Mouse (Mus musculus) hindbrain, embryonic 10.5 days (tissue): ENCODE measurements at regions not wholly inside any gene's neighbourhood (a gene's known extent, or its start where the extent isn't known, plus 50 kb on each side); places are given as distances from the start of the nearest gene placed in this dataset.

Experiments
- DNase-seq: peaks from one replicate; pipeline ENCODE4 v3.0.0-alpha.2; 2017; ENCODE audit warnings: low spot score
- H3K27ac ChIP-seq: fragments of 300-500 bp; sonication (generic); 2 replicates; pipeline ENCODE4 v1.5.1; 2016; ENCODE audit warnings: mild to moderate bottlenecking, moderate library complexity
- H3K27me3 ChIP-seq: fragments of 300-500 bp; sonication (generic); 2 replicates; pipeline ENCODE4 v1.6.1; 2016; ENCODE audit warnings: mild to moderate bottlenecking; ENCODE audit not compliant: poor library complexity, insufficient read depth, severe bottlenecking
- H3K36me3 ChIP-seq: fragments of 300-500 bp; sonication (generic); 2 replicates; pipeline ENCODE4 v1.6.1; 2016; ENCODE audit warnings: mild to moderate bottlenecking, moderate library complexity
- H3K4me1 ChIP-seq: fragments of 300-500 bp; sonication (generic); replicated peaks from 2 replicates; pipeline ENCODE4 v1.6.1; 2016; ENCODE audit warnings: mild to moderate bottlenecking
- H3K4me3 ChIP-seq: fragments of 300-500 bp; sonication (generic); 2 replicates; pipeline ENCODE4 v1.5.1; 2016; ENCODE audit warnings: mild to moderate bottlenecking, moderate library complexity
- H3K9me3 ChIP-seq: fragments of 300-500 bp; sonication (generic); 2 replicates; pipeline ENCODE4 v1.6.1; 2016; ENCODE audit warnings: mild to moderate bottlenecking, moderate library complexity
- WGBS: fragments of 180-500 bp; shearing (Covaris S2); methylation state at CpG from one replicate; pipeline ENCODE4 v1.1.7; 2016; 5-methylcytosine and 5-hydroxymethylcytosine counted together

GRCm38 (mm10) chr3:131056893-131057660 lies 53.2 kb upstream of the Lef1 start:
- 82% methylated on average over 5 of the region's 5 CpGs for WGBS
- no peaks in the 10 kb centered on the region for H3K4me1 ChIP-seq
- no peaks in the 10 kb centered on the region for H3K9me3 ChIP-seq

GRCm38 (mm10) chr3:131054241-131054972 lies 55.9 kb upstream of the Lef1 start:
- Histone ChIP-seq H3K4me1 (no peaks in the 10 kb centered on the region), H3K36me3 (no peaks in the 10 kb centered on the region), H3K27ac (no peak overlapping the region), H3K4me3 (no peak overlapping the region), H3K9me3 (no peaks in the 10 kb centered on the region), H3K27me3 (no peaks in the 10 kb centered on the region)
- peak; percentile 15 for DNase-seq
- WGBS, result 73% methylated on average over 13 of the region's 13 CpGs

More at GRCm38 (mm10) chr3:131056893-131057660, 53.2 kb upstream of the Lef1 start:
- H3K27me3 ChIP-seq, result no peaks in the 10 kb centered on the region
- no peak overlapping the region for H3K27ac ChIP-seq
- no peak overlapping the region for H3K4me3 ChIP-seq
- H3K36me3 ChIP-seq, result no peaks in the 10 kb centered on the region
- DNase-seq, result no peak

- no peaks in the 10 kb centered on the region for H3K9me3 ChIP-seq
- H3K36me3 ChIP-seq, result no peaks in the 10 kb centered on the region
- no peak for DNase-seq
- 81% methylated on average over 3 of the region's 3 CpGs for WGBS
- H3K27ac ChIP-seq, result no peak overlapping the region
- H3K27me3 ChIP-seq, result no peaks in the 10 kb centered on the region
- no peak overlapping the region for H3K4me3 ChIP-seq
- no peaks in the 10 kb centered on the region; the same call in 1 of the 2 replicates for H3K4me1 ChIP-seq
These were observed 62.6 kb upstream of the Lef1 start for GRCm38 (mm10) chr3:131047716-131048115.

GRCm38 (mm10) chr3:131046412-131046811 lies 63.9 kb upstream of the Lef1 start:
- no peak overlapping the region for H3K4me3 ChIP-seq
- no peaks in the 10 kb centered on the region for H3K27me3 ChIP-seq
- no peaks in the 10 kb centered on the region for H3K9me3 ChIP-seq
- H3K4me1 ChIP-seq, result no peaks in the 10 kb centered on the region; the same call in 1 of the 2 replicates
- H3K36me3 ChIP-seq, result no peaks in the 10 kb centered on the region
- no peak overlapping the region for H3K27ac ChIP-seq
- no peak for DNase-seq
- 86% methylated on average over 5 of the region's 5 CpGs for WGBS

- no peaks in the 10 kb centered on the region for H3K4me1 ChIP-seq
- H3K4me3 ChIP-seq, result no peak overlapping the region
- H3K27me3 ChIP-seq, result no peaks in the 10 kb centered on the region
- no peaks in the 10 kb centered on the region for H3K36me3 ChIP-seq
- DNase-seq, result no peak
- H3K9me3 ChIP-seq, result no peaks in the 10 kb centered on the region
- 75% methylated on average over 4 of the region's 4 CpGs for WGBS
- H3K27ac ChIP-seq, result no peak overlapping the region
These were observed 70.0 kb upstream of the Lef1 start for GRCm38 (mm10) chr3:131040214-131040825.

- no peak overlapping the region for H3K27ac ChIP-seq
- H3K27me3 ChIP-seq, result no peaks in the 10 kb centered on the region
- H3K4me3 ChIP-seq, result no peak overlapping the region
- 0 out of 2 replicates have a peak, but pooled peaks cover 4% of the 10 kb centered on the region for H3K4me1 ChIP-seq
- 91% methylated on average over 5 of the region's 5 CpGs for WGBS
- DNase-seq, result no peak
- no peaks in the 10 kb centered on the region for H3K36me3 ChIP-seq
- no peaks in the 10 kb centered on the region for H3K9me3 ChIP-seq
These were observed 73.2 kb upstream of the Lef1 start for GRCm38 (mm10) chr3:131037095-131037494.

- no peaks in the 10 kb centered on the region for H3K36me3 ChIP-seq
- no peaks in the 10 kb centered on the region for H3K9me3 ChIP-seq
- H3K4me1 ChIP-seq, result 0 out of 2 replicates have a peak, but pooled peaks cover 4% of the 10 kb centered on the region
- 68% methylated on average over 5 of the region's 5 CpGs for WGBS
- no peaks in the 10 kb centered on the region for H3K27me3 ChIP-seq
- no peak overlapping the region for H3K27ac ChIP-seq
- H3K4me3 ChIP-seq, result no peak overlapping the region
- DNase-seq, result no peak
These were observed 75.5 kb upstream of the Lef1 start for GRCm38 (mm10) chr3:131034774-131035173.

GRCm38 (mm10) chr3:131026336-131026735 lies 83.9 kb upstream of the Lef1 start:
- no peaks in the 10 kb centered on the region for H3K4me1 ChIP-seq
- 93% methylated on average over 7 of the region's 7 CpGs for WGBS
- no peaks in the 10 kb centered on the region for H3K27me3 ChIP-seq
- H3K36me3 ChIP-seq, result no peaks in the 10 kb centered on the region
- no peak overlapping the region for H3K4me3 ChIP-seq
- no peak overlapping the region for H3K27ac ChIP-seq
- no peak for DNase-seq
- H3K9me3 ChIP-seq, result no peaks in the 10 kb centered on the region

GRCm38 (mm10) chr3:131019163-131019956 lies 90.9 kb upstream of the Lef1 start:
- peak overlapping the region; percentile 40 for H3K4me3 ChIP-seq
- 14% methylated on average over 23 of the region's 23 CpGs for WGBS
- peak overlapping the region; percentile 81 for H3K27ac ChIP-seq

GRCm38 (mm10) chr3:131017899-131018298 lies 92.4 kb upstream of the Lef1 start:
- no peak overlapping the region for H3K27ac ChIP-seq
- H3K4me3 ChIP-seq, result no peak overlapping the region
- 0 out of 2 replicates have a peak, but pooled peaks cover 6% of the 10 kb centered on the region for H3K27me3 ChIP-seq
- H3K36me3 ChIP-seq, result no peaks in the 10 kb centered on the region
- WGBS, result 93% methylated on average over 9 of the region's 9 CpGs
- DNase-seq, result no peak
- no peaks in the 10 kb centered on the region for H3K9me3 ChIP-seq
- H3K4me1 ChIP-seq, result peaks cover 26% of the 10 kb centered on the region

More at GRCm38 (mm10) chr3:131019163-131019956, 90.9 kb upstream of the Lef1 start:
- H3K36me3 ChIP-seq, result no peaks in the 10 kb centered on the region
- DNase-seq, result peak; percentile 59
- peaks cover 26% of the 10 kb centered on the region for H3K4me1 ChIP-seq
- 0 out of 2 replicates have a peak, but pooled peaks cover 6% of the 10 kb centered on the region for H3K27me3 ChIP-seq
- H3K9me3 ChIP-seq, result no peaks in the 10 kb centered on the region

- WGBS, result 65% methylated on average over 10 of the region's 10 CpGs
- Histone ChIP-seq H3K4me1 (peaks cover 25% of the 10 kb centered on the region), H3K4me3 (no peak overlapping the region), H3K27me3 (0 out of 2 replicates have a peak, but pooled peaks cover 6% of the 10 kb centered on the region), H3K36me3 (no peaks in the 10 kb centered on the region), H3K9me3 (no peaks in the 10 kb centered on the region), H3K27ac (no peak overlapping the region)
- no peak for DNase-seq
These were observed 94.2 kb upstream of the Lef1 start for GRCm38 (mm10) chr3:131016104-131016503.

- DNase-seq, result no peak
- Histone ChIP-seq H3K27me3 (no peaks in the 10 kb centered on the region), H3K9me3 (no peaks in the 10 kb centered on the region), H3K36me3 (no peaks in the 10 kb centered on the region), H3K27ac (no peak overlapping the region), H3K4me1 (peaks cover 7% of the 10 kb centered on the region), H3K4me3 (no peak overlapping the region)
- 75% methylated on average over 12 of the region's 12 CpGs for WGBS
These were observed 96.1 kb upstream of the Lef1 start for GRCm38 (mm10) chr3:131014092-131014716.
